Mouse (Mus musculus): Measurements from ENCODE around the gene Apom. TPM values are rescaled to one million over a fixed set of nuclear protein-coding genes. Genes with fewer than 3 reads are reported as not detected.

The Apom gene
- polyA plus RNA-seq, 1 experiment from 2014 or later: 0.67 TPM

DNA sequence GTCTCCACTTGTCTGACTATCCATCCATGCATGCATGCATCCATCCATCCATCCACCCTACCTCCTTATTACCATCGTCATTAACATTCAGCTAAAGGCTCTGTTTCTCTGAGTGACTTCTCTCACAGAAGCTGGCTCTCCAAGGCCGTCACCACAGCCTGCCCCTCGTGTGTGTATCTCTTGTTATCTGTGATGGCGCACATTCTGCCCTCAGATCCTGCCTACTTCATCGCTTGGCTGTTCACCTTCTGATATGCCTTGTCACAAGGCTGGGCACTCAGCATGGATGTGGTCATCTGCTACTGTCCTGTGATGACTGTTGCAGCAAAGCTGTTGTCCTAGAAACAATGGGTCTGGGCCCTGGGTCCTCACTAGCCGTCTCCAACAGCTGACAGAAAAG is 27.1 kb downstream of the Apom start:
- TF ChIP-seq CTCF (IDR thresholded peaks at IDR 0.05; ENCODE audit: low read depth): no peak
- 71% methylated on average over 6 of the region's 6 CpGs for WGBS

DNA sequence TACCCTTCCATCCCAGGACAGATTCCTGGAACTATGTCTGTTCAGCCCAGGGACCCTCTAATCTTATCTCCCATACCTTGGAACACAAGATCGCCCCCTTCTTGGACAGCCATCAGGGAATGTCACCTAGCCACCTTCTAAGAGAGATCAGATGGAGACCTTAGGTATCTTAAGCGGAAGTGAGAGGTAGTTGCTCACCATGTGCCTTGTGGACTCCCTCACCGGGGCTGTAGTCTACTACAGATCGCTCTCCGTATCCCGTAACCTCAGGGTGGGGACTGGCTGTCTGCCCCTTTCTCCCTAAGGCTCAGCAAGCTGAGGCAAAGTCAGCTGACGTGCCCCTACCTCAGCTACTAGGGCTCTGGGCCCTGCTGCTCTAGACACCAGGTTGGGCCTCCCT is 27.8 kb downstream of the Apom start:
- TF ChIP-seq CTCF (IDR thresholded peaks at IDR 0.05; ENCODE audit: low read depth): no peak
- Histone ChIP-seq H3K4me1 (ENCODE audit: insufficient read depth) (no peaks in the 10 kb centered on the region), H3K9me3 (ENCODE audit: low read depth, low read length) (no peaks in the 10 kb centered on the region), H3K36me3 (ENCODE audit: insufficient read depth) (peaks cover 51% of the 10 kb centered on the region), H3K9ac (no peak overlapping the region), H3K4me2 (no peak overlapping the region), H3K27ac (ENCODE audit: low read depth) (no peak overlapping the region), H3K27me3 (ENCODE audit: insufficient read depth, low read length) (no peaks in the 10 kb centered on the region), H3K4me3 (ENCODE audit: low read depth, low read length) (no peak overlapping the region)
- DNase-seq: no peak
- no peak for ATAC-seq (ENCODE audit: insufficient read depth)
- WGBS: 90% methylated on average over 7 of the region's 7 CpGs

More for the DNA sequence above, 27.1 kb downstream of the Apom start:
- Histone ChIP-seq H3K27me3 (ENCODE audit: insufficient read depth, low read length) (no peaks in the 10 kb centered on the region), H3K4me3 (ENCODE audit: low read depth, low read length) (no peak overlapping the region), H3K4me2 (no peak overlapping the region), H3K36me3 (ENCODE audit: insufficient read depth) (peaks cover 44% of the 10 kb centered on the region), H3K4me1 (ENCODE audit: insufficient read depth) (no peaks in the 10 kb centered on the region), H3K27ac (ENCODE audit: low read depth) (no peak overlapping the region), H3K9ac (no peak overlapping the region), H3K9me3 (ENCODE audit: low read depth, low read length) (no peaks in the 10 kb centered on the region)
- DNase-seq: no peak
- no peak for ATAC-seq (ENCODE audit: insufficient read depth)

DNA sequence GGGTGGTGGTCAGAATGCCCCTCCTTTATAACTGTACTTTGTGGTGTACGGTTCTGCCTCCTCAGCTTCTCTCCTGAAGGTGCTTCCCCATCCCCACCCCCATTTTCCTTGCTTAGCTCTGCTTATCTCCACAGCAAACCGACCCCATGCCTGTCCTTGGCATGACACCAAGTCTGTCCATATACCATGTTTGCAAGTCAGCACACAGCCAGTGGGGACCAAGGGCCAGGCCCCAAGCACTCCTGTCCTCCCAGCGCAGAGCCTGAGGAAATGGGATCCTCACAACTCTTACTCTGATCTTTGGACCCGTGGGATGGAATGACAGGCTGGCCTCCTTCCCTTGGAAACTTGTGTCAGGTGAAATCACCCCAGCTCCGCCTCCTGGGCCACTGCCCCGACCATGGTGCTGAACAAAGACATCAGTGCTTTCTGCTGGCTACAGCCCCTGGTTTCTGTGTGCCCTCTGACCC is 28.6 kb downstream of the Apom start:
- Histone ChIP-seq H3K36me3 (ENCODE audit: insufficient read depth) (peaks cover 59% of the 10 kb centered on the region), H3K4me2 (no peak overlapping the region), H3K9ac (no peak overlapping the region), H3K9me3 (ENCODE audit: low read depth, low read length) (no peaks in the 10 kb centered on the region), H3K27ac (ENCODE audit: low read depth) (no peak overlapping the region), H3K4me3 (ENCODE audit: low read depth, low read length) (no peak overlapping the region), H3K4me1 (ENCODE audit: insufficient read depth) (no peaks in the 10 kb centered on the region), H3K27me3 (ENCODE audit: insufficient read depth, low read length) (no peaks in the 10 kb centered on the region)
- no peak for TF ChIP-seq CTCF (IDR thresholded peaks at IDR 0.05; ENCODE audit: low read depth)
- ATAC-seq (ENCODE audit: insufficient read depth) (no peak), DNase-seq (no peak)
- 52% methylated on average over 6 of the region's 6 CpGs for WGBS

DNA sequence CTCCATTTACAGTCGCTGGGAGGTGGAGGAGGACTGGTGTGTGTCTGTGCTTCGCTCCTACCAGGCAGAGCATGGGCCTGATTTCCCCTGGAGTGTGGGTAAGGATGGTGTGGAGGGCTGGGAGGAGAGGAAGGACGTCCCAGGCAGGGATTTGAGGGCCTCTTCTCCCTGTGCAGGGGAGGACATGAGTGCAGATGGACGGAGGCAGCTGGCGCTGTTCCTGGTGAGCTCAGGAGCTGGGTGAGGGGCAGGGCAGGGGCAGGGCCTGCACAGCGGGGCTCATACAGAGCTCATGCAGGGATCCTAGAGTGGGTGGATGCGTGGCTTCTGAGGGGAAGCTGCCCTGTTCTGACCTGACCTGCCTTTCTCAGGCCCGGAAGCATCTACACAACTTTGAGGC is 29.6 kb downstream of the Apom start:
- no peak overlapping the region for H3K4me2 ChIP-seq
- no peaks in the 10 kb centered on the region for H3K4me1 ChIP-seq (ENCODE audit: insufficient read depth)
- 67% methylated on average over 8 of the region's 8 CpGs for WGBS
- H3K27me3 ChIP-seq (ENCODE audit: insufficient read depth, low read length): no peaks in the 10 kb centered on the region
- H3K36me3 ChIP-seq (ENCODE audit: insufficient read depth): peaks cover 68% of the 10 kb centered on the region
- H3K9ac ChIP-seq: no peak overlapping the region
- no peaks in the 10 kb centered on the region for H3K9me3 ChIP-seq (ENCODE audit: low read depth, low read length)
- H3K27ac ChIP-seq (ENCODE audit: low read depth): no peak overlapping the region
- ATAC-seq (ENCODE audit: insufficient read depth) (no peak), DNase-seq (no peak)
- H3K4me3 ChIP-seq (ENCODE audit: low read depth, low read length): no peak overlapping the region
- TF ChIP-seq CTCF (IDR thresholded peaks at IDR 0.05; ENCODE audit: low read depth): no peak

DNA sequence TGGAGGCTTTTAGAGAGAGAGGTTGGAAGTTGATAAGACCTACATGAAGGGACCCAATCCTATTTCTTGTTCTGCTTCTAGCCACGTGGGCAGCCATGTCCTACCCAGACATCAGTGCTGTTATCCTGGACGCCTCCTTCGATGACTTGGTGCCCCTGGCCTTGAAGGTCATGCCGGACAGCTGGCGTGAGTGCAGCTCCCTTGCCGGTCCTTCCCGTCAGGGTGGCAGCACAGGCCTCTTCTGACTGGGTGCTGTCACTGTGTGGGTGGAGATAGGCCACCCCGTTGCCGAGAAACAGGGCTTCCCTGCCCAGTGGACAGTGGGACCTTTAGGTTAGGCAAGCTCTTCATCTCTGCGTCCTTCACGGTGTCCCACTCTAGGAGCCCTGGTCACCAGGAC is 30.7 kb downstream of the Apom start:
- Histone ChIP-seq H3K9me3 (ENCODE audit: low read depth, low read length) (no peaks in the 10 kb centered on the region), H3K27ac (ENCODE audit: low read depth) (no peak overlapping the region), H3K9ac (no peak overlapping the region), H3K4me3 (ENCODE audit: low read depth, low read length) (no peak overlapping the region), H3K36me3 (ENCODE audit: insufficient read depth) (peaks cover 80% of the 10 kb centered on the region), H3K4me1 (ENCODE audit: insufficient read depth) (no peaks in the 10 kb centered on the region), H3K27me3 (ENCODE audit: insufficient read depth, low read length) (no peaks in the 10 kb centered on the region), H3K4me2 (no peak overlapping the region)
- ATAC-seq (ENCODE audit: insufficient read depth) (no peak), DNase-seq (no peak)
- no peak for TF ChIP-seq CTCF (IDR thresholded peaks at IDR 0.05; ENCODE audit: low read depth)
- WGBS: 83% methylated on average over 11 of the region's 11 CpGs

DNA sequence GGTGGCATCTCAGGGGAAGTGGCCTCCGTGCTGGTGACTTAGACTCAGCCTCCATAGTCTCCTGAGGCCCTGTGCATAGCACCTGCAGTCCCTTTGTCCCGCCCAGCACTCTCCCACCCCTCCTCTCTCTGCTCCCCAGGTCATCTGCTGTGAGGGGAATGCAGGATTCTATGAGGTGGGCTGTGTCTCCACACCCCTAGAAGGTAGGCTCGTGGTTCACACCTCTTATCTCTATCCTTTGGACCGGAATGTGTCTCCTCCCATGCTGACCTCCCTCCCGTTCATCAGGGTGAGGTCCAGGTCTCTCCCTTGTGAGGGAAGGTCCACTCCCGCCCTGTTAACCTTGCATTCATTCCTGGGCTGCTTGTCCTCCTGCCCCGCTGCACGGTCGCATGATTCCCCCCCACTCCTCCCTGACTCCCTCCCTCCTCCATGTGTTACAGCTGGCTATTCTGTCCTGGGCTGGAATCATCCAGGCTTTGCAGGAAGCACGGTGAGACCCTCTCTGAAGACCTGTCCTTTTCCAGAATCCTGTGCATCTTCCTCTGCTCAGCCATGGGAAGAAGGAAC is 31.6 kb downstream of the Apom start:
- H3K4me3 ChIP-seq (ENCODE audit: low read depth, low read length): no peak overlapping the region
- H3K4me1 ChIP-seq (ENCODE audit: insufficient read depth): no peaks in the 10 kb centered on the region
- H3K9ac ChIP-seq: no peak overlapping the region
- TF ChIP-seq CTCF (IDR thresholded peaks at IDR 0.05; ENCODE audit: low read depth): no peak
- DNase-seq (no peak), ATAC-seq (ENCODE audit: insufficient read depth) (no peak)
- H3K27me3 ChIP-seq (ENCODE audit: insufficient read depth, low read length): no peaks in the 10 kb centered on the region
- H3K27ac ChIP-seq (ENCODE audit: low read depth): no peak overlapping the region
- H3K4me2 ChIP-seq: no peak overlapping the region
- peaks cover 88% of the 10 kb centered on the region for H3K36me3 ChIP-seq (ENCODE audit: insufficient read depth)
- H3K9me3 ChIP-seq (ENCODE audit: low read depth, low read length): no peaks in the 10 kb centered on the region
- WGBS: 63% methylated on average over 10 of the region's 10 CpGs

DNA sequence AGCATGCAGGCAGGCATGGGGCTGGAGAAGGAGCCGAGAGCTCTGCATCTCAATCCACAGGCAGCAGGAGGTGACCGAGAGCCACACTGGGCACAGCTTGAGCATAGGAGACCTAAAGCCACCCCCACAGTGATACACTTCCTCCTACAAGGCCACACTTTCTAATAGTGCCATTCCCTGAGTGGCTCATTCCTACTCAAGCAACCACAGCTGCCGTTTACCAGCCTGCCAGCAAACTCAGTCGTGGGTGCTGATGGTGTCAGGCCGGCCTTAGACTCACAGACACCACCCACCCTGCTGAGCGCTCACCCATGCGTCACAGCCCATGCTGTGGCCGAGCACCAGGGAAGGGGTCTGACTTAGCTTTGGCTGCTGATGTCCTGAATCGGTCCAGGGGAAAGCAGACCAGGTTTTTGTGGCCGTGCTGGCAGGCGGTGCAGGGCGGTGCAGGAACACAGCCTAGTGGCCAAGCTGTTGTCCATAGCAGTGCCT is 34.6 kb downstream of the Apom start:
- peaks cover 96% of the 10 kb centered on the region for H3K36me3 ChIP-seq (ENCODE audit: insufficient read depth)
- WGBS: 81% methylated on average over 12 of the region's 12 CpGs
- TF ChIP-seq CTCF (IDR thresholded peaks at IDR 0.05; ENCODE audit: low read depth): no peak
- no peaks in the 10 kb centered on the region for H3K9me3 ChIP-seq (ENCODE audit: low read depth, low read length)
- H3K27me3 ChIP-seq (ENCODE audit: insufficient read depth, low read length): no peaks in the 10 kb centered on the region
- no peak overlapping the region for H3K4me3 ChIP-seq (ENCODE audit: low read depth, low read length)
- no peak overlapping the region for H3K27ac ChIP-seq (ENCODE audit: low read depth)
- H3K4me2 ChIP-seq: no peak overlapping the region
- H3K4me1 ChIP-seq (ENCODE audit: insufficient read depth): no peaks in the 10 kb centered on the region
- no peak for ATAC-seq (ENCODE audit: insufficient read depth)
- no peak overlapping the region for H3K9ac ChIP-seq
- no peak for DNase-seq

Measured in lung, embryonic 14.5 days (tissue).